Mouse (Mus musculus): ENCODE data around the gene Yeats4. TPM values are rescaled to one million over a fixed set of nuclear protein-coding genes. Genes with fewer than 3 reads are reported as not detected.
A peak's percentile ranks its signal among the peaks of the same experiment; 100 is the strongest.
"Not testable (repeated sequence)": the region's sequence is repeated elsewhere in the genome, so short reads cannot be mapped to it uniquely, and the experiment has no call there.

The Yeats4 gene
- polyA plus RNA-seq, 1 experiment from 2014 or later: 131 TPM

GRCm38 (mm10) chr10:117211023-117211422 lies 13.3 kb downstream of the Yeats4 start:
- ATAC-seq (ENCODE audit: insufficient number of reproducible peaks, low FRiP score, low TSS enrichment, low read depth) (no peak), DNase-seq (ENCODE audit: low spot score) (no peak)
- H3K4me2 ChIP-seq (ENCODE audit: low read depth, severe bottlenecking): no peak overlapping the region
- peaks cover 5% of the 10 kb centered on the region; the same call in 1 of the 2 replicates for H3K36me3 ChIP-seq (ENCODE audit: control insufficient read depth, insufficient read depth, low read length)
- H3K4me1 ChIP-seq (ENCODE audit: control insufficient read depth, insufficient read depth, low read length): no peaks in the 10 kb centered on the region
- H3K27me3 ChIP-seq (ENCODE audit: control insufficient read depth, insufficient read depth, low read length): no peaks in the 10 kb centered on the region
- H3K9ac ChIP-seq (ENCODE audit: low read length): no peak overlapping the region
- H3K9me3 ChIP-seq (ENCODE audit: control insufficient read depth, low read length): no peaks in the 10 kb centered on the region
- no peak overlapping the region for H3K4me3 ChIP-seq (ENCODE audit: low read depth, low read length)
- WGBS: 91% methylated on average over 6 of the region's 6 CpGs
- H3K27ac ChIP-seq (replicated peaks; ENCODE audit: low read depth, low read length): no peak overlapping the region

- H3K9ac ChIP-seq (ENCODE audit: low read length): no peak overlapping the region
- no peaks in the 10 kb centered on the region for H3K27me3 ChIP-seq (ENCODE audit: control insufficient read depth, insufficient read depth, low read length)
- H3K4me2 ChIP-seq (ENCODE audit: low read depth, severe bottlenecking): peak overlapping the region; percentile 37; the same call in 1 of the 2 replicates
- no peaks in the 10 kb centered on the region for H3K4me1 ChIP-seq (ENCODE audit: control insufficient read depth, insufficient read depth, low read length)
- 21% methylated on average over 11 of the region's 11 CpGs for WGBS
- H3K27ac ChIP-seq (replicated peaks; ENCODE audit: low read depth, low read length): no peak overlapping the region
- peaks cover 3% of the 10 kb centered on the region; the same call in 1 of the 2 replicates for H3K36me3 ChIP-seq (ENCODE audit: control insufficient read depth, insufficient read depth, low read length)
- peak; percentile 67 for ATAC-seq (ENCODE audit: insufficient number of reproducible peaks, low FRiP score, low TSS enrichment, low read depth)
- peak overlapping the region; percentile 20 for H3K4me3 ChIP-seq (ENCODE audit: low read depth, low read length)
- peak; percentile 55 for DNase-seq (ENCODE audit: low spot score)
- no peaks in the 10 kb centered on the region for H3K9me3 ChIP-seq (ENCODE audit: control insufficient read depth, low read length)
Measured at GRCm38 (mm10) chr10:117209469-117209938, 14.8 kb downstream of the Yeats4 start.

GRCm38 (mm10) chr10:117208787-117209186 lies 15.5 kb downstream of the Yeats4 start:
- ATAC-seq (ENCODE audit: insufficient number of reproducible peaks, low FRiP score, low TSS enrichment, low read depth); H3K9me3 ChIP-seq (ENCODE audit: control insufficient read depth, low read length); H3K27ac ChIP-seq (replicated peaks; ENCODE audit: low read depth, low read length); H3K4me2 ChIP-seq (ENCODE audit: low read depth, severe bottlenecking); DNase-seq (ENCODE audit: low spot score); H3K4me1 ChIP-seq (ENCODE audit: control insufficient read depth, insufficient read depth, low read length); H3K27me3 ChIP-seq (ENCODE audit: control insufficient read depth, insufficient read depth, low read length); H3K4me3 ChIP-seq (ENCODE audit: low read depth, low read length); H3K9ac ChIP-seq (ENCODE audit: low read length); H3K36me3 ChIP-seq (ENCODE audit: control insufficient read depth, insufficient read depth, low read length): not testable (repeated sequence)
- 93% methylated on average over 6 of the region's 6 CpGs for WGBS

GRCm38 (mm10) chr10:117208221-117208620 lies 16.1 kb downstream of the Yeats4 start:
- no peak overlapping the region for H3K4me2 ChIP-seq (ENCODE audit: low read depth, severe bottlenecking)

GRCm38 (mm10) chr10:117206070-117206469 lies 18.2 kb downstream of the Yeats4 start:
- no peak overlapping the region for H3K4me3 ChIP-seq (ENCODE audit: low read depth, low read length)
- ATAC-seq (ENCODE audit: insufficient number of reproducible peaks, low FRiP score, low TSS enrichment, low read depth) (no peak), DNase-seq (ENCODE audit: low spot score) (no peak)
- H3K4me1 ChIP-seq (ENCODE audit: control insufficient read depth, insufficient read depth, low read length): no peaks in the 10 kb centered on the region
- 91% methylated on average over 3 of the region's 3 CpGs for WGBS
- H3K27ac ChIP-seq (replicated peaks; ENCODE audit: low read depth, low read length): no peak overlapping the region
- no peaks in the 10 kb centered on the region for H3K27me3 ChIP-seq (ENCODE audit: control insufficient read depth, insufficient read depth, low read length)
- no peak overlapping the region for H3K9ac ChIP-seq (ENCODE audit: low read length)
- no peaks in the 10 kb centered on the region for H3K9me3 ChIP-seq (ENCODE audit: control insufficient read depth, low read length)
- H3K36me3 ChIP-seq (ENCODE audit: control insufficient read depth, insufficient read depth, low read length): no peaks in the 10 kb centered on the region
- H3K4me2 ChIP-seq (ENCODE audit: low read depth, severe bottlenecking): no peak overlapping the region

More at GRCm38 (mm10) chr10:117208221-117208620, 16.1 kb downstream of the Yeats4 start:
- Histone ChIP-seq H3K27me3 (ENCODE audit: control insufficient read depth, insufficient read depth, low read length) (no peaks in the 10 kb centered on the region), H3K27ac (replicated peaks; ENCODE audit: low read depth, low read length) (no peak overlapping the region), H3K4me1 (ENCODE audit: control insufficient read depth, insufficient read depth, low read length) (no peaks in the 10 kb centered on the region), H3K4me3 (ENCODE audit: low read depth, low read length) (no peak overlapping the region), H3K36me3 (ENCODE audit: control insufficient read depth, insufficient read depth, low read length) (peaks cover 2% of the 10 kb centered on the region; the same call in 1 of the 2 replicates), H3K9ac (ENCODE audit: low read length) (no peak overlapping the region), H3K9me3 (ENCODE audit: control insufficient read depth, low read length) (no peaks in the 10 kb centered on the region)
- DNase-seq (ENCODE audit: low spot score) (no peak), ATAC-seq (ENCODE audit: insufficient number of reproducible peaks, low FRiP score, low TSS enrichment, low read depth) (no peak)
- WGBS: 83% methylated on average over 15 of the region's 15 CpGs

GRCm38 (mm10) chr10:117203558-117203981 lies 20.7 kb downstream of the Yeats4 start:
- Histone ChIP-seq H3K9me3 (ENCODE audit: control insufficient read depth, low read length) (no peaks in the 10 kb centered on the region), H3K4me2 (ENCODE audit: low read depth, severe bottlenecking) (no peak overlapping the region), H3K27me3 (ENCODE audit: control insufficient read depth, insufficient read depth, low read length) (no peaks in the 10 kb centered on the region), H3K4me3 (ENCODE audit: low read depth, low read length) (no peak overlapping the region), H3K36me3 (ENCODE audit: control insufficient read depth, insufficient read depth, low read length) (no peaks in the 10 kb centered on the region), H3K4me1 (ENCODE audit: control insufficient read depth, insufficient read depth, low read length) (no peaks in the 10 kb centered on the region), H3K9ac (ENCODE audit: low read length) (no peak overlapping the region), H3K27ac (replicated peaks; ENCODE audit: low read depth, low read length) (no peak overlapping the region; the same call in 1 of the 2 replicates)
- 67% methylated on average over 2 of the region's 2 CpGs for WGBS
- DNase-seq (ENCODE audit: low spot score) (no peak), ATAC-seq (ENCODE audit: insufficient number of reproducible peaks, low FRiP score, low TSS enrichment, low read depth) (0 out of 2 replicates have a peak, but pooled peaks have one; percentile 45)

- Histone ChIP-seq H3K4me1 (ENCODE audit: control insufficient read depth, insufficient read depth, low read length) (no peaks in the 10 kb centered on the region), H3K4me3 (ENCODE audit: low read depth, low read length) (no peak overlapping the region), H3K27me3 (ENCODE audit: control insufficient read depth, insufficient read depth, low read length) (no peaks in the 10 kb centered on the region), H3K9me3 (ENCODE audit: control insufficient read depth, low read length) (no peaks in the 10 kb centered on the region), H3K4me2 (ENCODE audit: low read depth, severe bottlenecking) (no peak overlapping the region), H3K36me3 (ENCODE audit: control insufficient read depth, insufficient read depth, low read length) (no peaks in the 10 kb centered on the region), H3K27ac (replicated peaks; ENCODE audit: low read depth, low read length) (no peak overlapping the region; the same call in 1 of the 2 replicates), H3K9ac (ENCODE audit: low read length) (no peak overlapping the region)
- 80% methylated on average over 17 of the region's 17 CpGs for WGBS
- ATAC-seq (ENCODE audit: insufficient number of reproducible peaks, low FRiP score, low TSS enrichment, low read depth) (no peak), DNase-seq (ENCODE audit: low spot score) (no peak)
Measured at GRCm38 (mm10) chr10:117202981-117203557, 21.2 kb downstream of the Yeats4 start.

GRCm38 (mm10) chr10:117199701-117200100 lies 24.6 kb downstream of the Yeats4 start:
- no peak overlapping the region for H3K9ac ChIP-seq (ENCODE audit: low read length)
- no peak overlapping the region for H3K27ac ChIP-seq (replicated peaks; ENCODE audit: low read depth, low read length)
- no peaks in the 10 kb centered on the region for H3K27me3 ChIP-seq (ENCODE audit: control insufficient read depth, insufficient read depth, low read length)
- ATAC-seq (ENCODE audit: insufficient number of reproducible peaks, low FRiP score, low TSS enrichment, low read depth) (no peak), DNase-seq (ENCODE audit: low spot score) (no peak)
- H3K36me3 ChIP-seq (ENCODE audit: control insufficient read depth, insufficient read depth, low read length): no peaks in the 10 kb centered on the region
- H3K4me2 ChIP-seq (ENCODE audit: low read depth, severe bottlenecking): no peak overlapping the region
- no peaks in the 10 kb centered on the region for H3K9me3 ChIP-seq (ENCODE audit: control insufficient read depth, low read length)
- H3K4me1 ChIP-seq (ENCODE audit: control insufficient read depth, insufficient read depth, low read length): no peaks in the 10 kb centered on the region
- no peak overlapping the region for H3K4me3 ChIP-seq (ENCODE audit: low read depth, low read length)
- 63% methylated on average over 3 of the region's 3 CpGs for WGBS

Measured in limb, embryonic 11.5 days (tissue).